Mouse (Mus musculus) c-Kit-positive CD71-negative TER-119-negative erythroid progenitor cells, embryonic 14.5 days (primary cell): ENCODE data around the gene Stab1.

Experiments
- DNase-seq: peaks from one replicate; pipeline ENCODE4 v3.0.0-alpha.2; 2013; ENCODE audit warnings: low read depth

The Stab1 gene

GRCm38 (mm10) chr14:31165010-31165409, 3.4 kb downstream of the Stab1 start:
- no peak for DNase-seq

GRCm38 (mm10) chr14:31164067-31164466, 4.4 kb downstream of the Stab1 start:
- no peak for DNase-seq

- DNase-seq = no peak
These were observed 6.8 kb downstream of the Stab1 start for GRCm38 (mm10) chr14:31161638-31162037.

GRCm38 (mm10) chr14:31161191-31161590, 7.2 kb downstream of the Stab1 start:
- DNase-seq = no peak

- peak; percentile 37 for DNase-seq
These were observed 8.0 kb downstream of the Stab1 start for GRCm38 (mm10) chr14:31160196-31161150.

DNA sequence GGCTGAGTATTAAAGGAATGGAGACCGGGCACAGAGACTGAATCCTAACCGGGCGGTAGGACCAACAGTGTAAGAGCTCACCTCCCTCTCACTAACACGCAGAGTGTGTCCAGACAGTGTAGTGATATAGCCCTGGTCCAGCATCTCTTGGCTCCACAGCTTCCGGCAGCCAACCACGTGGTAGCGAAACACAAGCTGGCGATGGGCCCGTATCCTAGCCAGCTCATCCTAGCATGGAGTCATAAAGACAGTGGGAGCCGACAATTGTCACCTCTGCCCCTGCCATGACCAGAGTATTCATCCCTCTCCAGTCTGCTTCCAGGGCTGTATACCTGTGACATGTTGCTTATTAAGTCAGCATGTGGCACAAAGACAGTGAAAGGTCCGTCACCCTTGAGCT, 22.7 kb downstream of the Stab1 start:
- no peak for DNase-seq

DNA sequence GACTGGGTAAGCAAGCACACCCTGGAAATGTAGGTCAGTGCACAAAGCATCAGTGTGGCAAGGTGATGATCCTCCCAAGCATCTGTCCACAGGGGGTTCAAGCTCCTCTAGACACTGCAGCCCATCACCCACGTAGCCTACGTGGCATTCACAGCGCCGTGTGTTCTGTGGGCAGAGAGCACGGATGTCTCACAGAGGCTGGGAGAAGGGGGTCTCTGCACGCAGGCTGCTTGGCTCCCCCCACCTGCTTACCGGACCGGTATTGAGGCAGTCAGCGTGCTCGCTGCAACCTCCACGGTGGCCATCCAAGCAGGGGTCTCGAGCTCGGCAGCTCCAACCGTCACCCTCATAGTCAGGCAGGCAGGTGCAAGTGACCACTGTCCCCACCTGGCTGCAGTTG, 27.4 kb downstream of the Stab1 start:
- no peak for DNase-seq

DNA sequence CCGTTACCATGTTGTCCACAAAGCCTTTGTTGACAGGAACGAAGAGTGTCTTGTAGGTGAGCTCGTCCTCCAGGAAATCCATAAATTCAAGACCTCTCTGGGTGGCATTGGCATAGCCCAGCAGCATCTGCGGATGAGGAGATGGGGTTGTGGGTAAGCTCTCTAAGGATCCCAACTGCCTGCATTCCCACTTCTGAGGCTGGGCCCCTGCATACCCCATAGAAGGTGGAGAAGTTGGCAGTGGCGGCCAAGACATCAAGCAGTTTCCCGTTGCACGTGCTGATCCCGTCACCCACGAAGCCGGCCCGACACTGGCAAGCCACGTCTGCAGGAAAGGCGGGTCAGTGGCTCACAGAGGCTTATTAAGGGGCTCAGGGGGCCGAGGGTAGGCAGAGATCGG, 28.3 kb downstream of the Stab1 start:
- no peak for DNase-seq

DNA sequence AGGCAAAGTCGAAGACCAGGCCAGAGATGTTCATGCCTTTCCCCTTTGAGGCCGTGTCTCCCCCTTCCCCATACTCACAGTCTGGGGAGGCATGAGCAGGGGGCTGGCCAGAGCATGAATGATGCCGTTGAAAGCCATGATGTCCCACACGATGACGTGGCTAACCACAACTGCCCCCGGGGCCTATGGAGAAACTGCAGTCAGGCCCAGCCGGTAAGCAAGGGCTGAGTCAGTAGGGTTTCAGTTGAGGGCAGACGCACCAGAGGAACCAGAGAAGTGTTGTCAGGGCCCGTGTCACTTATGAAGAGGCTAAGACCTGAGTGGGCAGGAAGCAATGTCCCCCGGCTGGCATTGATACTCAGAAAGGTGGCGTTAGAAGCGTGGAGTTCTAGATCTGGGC, 28.8 kb downstream of the Stab1 start:
- no peak for DNase-seq

GRCm38 (mm10) chr14:31138897-31139429, 29.5 kb downstream of the Stab1 start:
- no peak for DNase-seq

- DNase-seq = no peak
These were observed 30.1 kb downstream of the Stab1 start for GRCm38 (mm10) chr14:31138219-31138896.

- DNase-seq = no peak
These were observed 30.6 kb downstream of the Stab1 start for GRCm38 (mm10) chr14:31137791-31138190.

DNA sequence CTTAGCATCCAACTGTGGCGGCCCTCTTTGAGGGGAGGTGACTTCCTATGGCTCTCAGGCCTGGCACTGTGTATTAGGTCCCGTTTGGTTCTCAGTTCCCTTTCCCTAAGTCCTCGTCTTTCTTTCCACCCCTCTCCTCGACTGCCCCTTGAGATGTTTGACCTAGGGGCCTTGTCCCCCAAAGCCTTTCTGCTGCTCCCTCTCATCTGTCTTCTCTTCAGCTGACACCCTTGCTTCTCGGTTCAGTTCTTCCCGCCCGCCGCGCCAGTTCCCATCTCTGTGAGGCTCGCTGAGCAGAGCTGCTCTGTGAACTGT, 31.2 kb downstream of the Stab1 start:
- no peak for DNase-seq

- no peak for DNase-seq
These were observed 31.8 kb downstream of the Stab1 start for GRCm38 (mm10) chr14:31136411-31137280.

DNA sequence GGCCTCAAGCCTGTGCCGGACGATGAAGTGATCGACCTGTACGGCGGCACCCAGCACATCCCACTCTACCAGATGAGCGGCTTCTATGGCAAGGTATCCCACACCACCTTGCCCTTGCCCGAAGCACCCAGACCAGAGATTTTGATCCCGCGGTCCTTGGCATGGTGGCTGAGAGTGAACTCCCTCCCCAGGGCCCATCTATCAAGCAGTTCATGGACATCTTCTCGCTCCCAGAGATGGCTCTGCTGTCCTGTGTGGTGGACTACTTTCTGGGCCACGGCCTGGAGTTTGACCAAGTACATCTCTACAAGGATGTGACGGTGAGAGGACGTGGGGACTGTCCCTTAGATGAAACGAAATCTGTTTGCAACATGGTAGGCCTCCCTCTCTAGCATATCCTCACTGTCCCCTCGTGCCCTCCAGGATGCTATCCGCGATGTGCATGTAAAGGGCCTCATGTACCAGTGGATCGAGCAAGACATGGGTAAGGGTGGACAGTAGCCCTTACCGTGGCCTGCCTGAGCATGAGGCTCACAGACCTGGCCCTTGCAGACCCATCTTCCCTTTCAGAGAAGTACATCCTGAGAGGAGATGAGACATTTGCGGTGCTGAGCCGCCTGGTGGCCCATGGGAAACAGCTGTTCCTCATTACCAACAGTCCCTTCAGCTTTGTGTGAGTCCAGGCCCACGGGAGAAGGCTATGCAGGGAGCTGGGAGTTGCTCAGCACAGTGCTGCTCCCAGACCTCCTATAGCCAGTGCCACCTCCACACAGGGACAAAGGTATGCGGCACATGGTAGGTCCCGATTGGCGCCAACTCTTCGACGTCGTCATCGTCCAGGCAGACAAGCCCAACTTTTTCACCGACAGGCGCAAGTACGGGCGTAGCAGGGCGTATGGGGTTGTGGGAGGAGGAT, 32.7 kb downstream of the Stab1 start:
- no peak for DNase-seq

GRCm38 (mm10) chr14:31134015-31135000, 34.1 kb downstream of the Stab1 start:
- DNase-seq = no peak

GRCm38 (mm10) chr14:31133023-31133665, 35.3 kb downstream of the Stab1 start:
- DNase-seq = no peak

- no peak for DNase-seq
These were observed 35.9 kb downstream of the Stab1 start for GRCm38 (mm10) chr14:31132491-31132975.

- DNase-seq = no peak
These were observed 36.4 kb downstream of the Stab1 start for GRCm38 (mm10) chr14:31132031-31132430.
